Mouse (Mus musculus) midbrain, embryonic 14.5 days (tissue): Measurements from ENCODE around the gene Rilpl1. TPM values are rescaled to one million over a fixed set of nuclear protein-coding genes. Genes with fewer than 3 reads are reported as not detected.
A peak's percentile ranks its signal among the peaks of the same experiment; 100 is the strongest.

Experiments used
- ATAC-seq: fragments of 200-750 bp; cut with Nextera tagmentation; 2 replicates; pipeline ENCODE4 v1.8.0; 2017; ENCODE audit warnings: moderate number of reproducible peaks, moderate library complexity; ENCODE audit not compliant: low FRiP score, low TSS enrichment
- DNase-seq: peaks from one replicate; pipeline ENCODE4 v3.0.0-alpha.2; 2015
- H3K27ac ChIP-seq: fragments of 300-500 bp; sonication (generic); replicated peaks from 2 replicates; pipeline ENCODE4 v1.5.1; 2014; ENCODE audit warnings: mild to moderate bottlenecking, low read depth, low read length, moderate library complexity
- H3K27me3 ChIP-seq: fragments of 300-500 bp; sonication (generic); 2 replicates; pipeline ENCODE4 v1.6.1; 2014; ENCODE audit warnings: low read length, control low read depth, mixed read lengths; ENCODE audit not compliant: control insufficient read depth, insufficient read depth
- H3K36me3 ChIP-seq: fragments of 300-500 bp; sonication (generic); 2 replicates; pipeline ENCODE4 v1.6.1; 2014; ENCODE audit warnings: low read length, control low read depth; ENCODE audit not compliant: control insufficient read depth, insufficient read depth
- H3K4me1 ChIP-seq: fragments of 300-500 bp; sonication (generic); 2 replicates; pipeline ENCODE4 v1.6.1; 2014; ENCODE audit warnings: mild to moderate bottlenecking, antibody characterized with exemption, low read length, control low read depth; ENCODE audit not compliant: control insufficient read depth, insufficient read depth
- H3K4me2 ChIP-seq: fragments of 300-500 bp; sonication (generic); 2 replicates; pipeline ENCODE4 v1.6.1; 2014; ENCODE audit warnings: mild to moderate bottlenecking, low read length, moderate library complexity
- H3K4me3 ChIP-seq: fragments of 300-500 bp; sonication (generic); replicated peaks from 2 replicates; pipeline ENCODE4 v1.5.1; 2014; ENCODE audit warnings: low read depth, low read length
- H3K9ac ChIP-seq: fragments of 300-500 bp; sonication (generic); replicated peaks from 2 replicates; pipeline ENCODE4 v1.6.1; 2014; ENCODE audit warnings: mild to moderate bottlenecking, low read length, moderate library complexity
- H3K9me3 ChIP-seq: fragments of 300-500 bp; sonication (generic); 2 replicates; pipeline ENCODE4 v1.6.1; 2016; ENCODE audit warnings: low read length, control low read depth, mixed read lengths; ENCODE audit not compliant: control insufficient read depth
- WGBS: fragments of 180-500 bp; shearing (Covaris S2); extraction: QIAGEN DNeasy Blood & Tissue Kit; methylation state at CpG from one replicate; pipeline ENCODE4 v1.1.7; 2014; 5-methylcytosine and 5-hydroxymethylcytosine counted together
- polyA plus RNA-seq: library from polyadenylated mRNA; unstranded; fragments of >200 nt; fragmentation: Nextera tagmentation; extraction: Ambion mirVana; gene quantifications from 2 replicates; pipeline ENCODE4 v1.2.1, GENCODE M21; 2014

Gene Rilpl1
- polyA plus RNA-seq: 9.0 and 9.9 TPM in 2 replicates

GRCm38 (mm10) chr5:124530655-124531582, at the start of gene Rilpl1:
TSS of gene Rilpl1 (minus strand) at chr5:124531391.
- no peaks in the 10 kb centered on the region for H3K27me3 ChIP-seq
- peak within 1 kb of the TSS; percentile 65 for H3K9ac ChIP-seq
- peaks cover 16% of the 10 kb centered on the region for H3K4me1 ChIP-seq
- H3K4me3 ChIP-seq: peak within 1 kb of the TSS; percentile 70
- H3K27ac ChIP-seq: peak within 1 kb of the TSS; percentile 77
- H3K36me3 ChIP-seq: no peaks in the 10 kb centered on the region
- peak; percentile 93 for ATAC-seq
- 1% methylated on average over 82 of the region's 96 CpGs for WGBS
- H3K4me2 ChIP-seq: peak within 1 kb of the TSS; percentile 67
- no peaks in the 10 kb centered on the region for H3K9me3 ChIP-seq
- DNase-seq: peak; percentile 93

GRCm38 (mm10) chr5:124578633-124579317, 47.6 kb upstream of the Rilpl1 start, which contains the start of the genes Eif2b1 and Gtf2h3:
TSS of gene Eif2b1 (minus strand) at chr5:124579131.
TSS of gene Gtf2h3 (plus strand) at chr5:124579140.
- DNase-seq (peak; percentile 99), ATAC-seq (peak; percentile 86; the same call in 1 of the 2 replicates)
- Histone ChIP-seq H3K4me1 (peaks cover 19% of the 10 kb centered on the region), H3K9me3 (no peaks in the 10 kb centered on the region), H3K4me3 (peak within 1 kb of the TSS; percentile 78), H3K27ac (peak within 1 kb of the TSS; percentile 52; the same call in 1 of the 2 replicates), H3K27me3 (no peaks in the 10 kb centered on the region), H3K4me2 (peak within 1 kb of the TSS; percentile 77), H3K9ac (peak within 1 kb of the TSS; percentile 73), H3K36me3 (peaks cover 51% of the 10 kb centered on the region)
- under 1% methylated on average over 51 of the region's 51 CpGs for WGBS

GRCm38 (mm10) chr5:124575467-124575866, 44.3 kb upstream of the Rilpl1 start:
- ATAC-seq: no peak
- no peaks in the 10 kb centered on the region for H3K27me3 ChIP-seq
- peaks cover 69% of the 10 kb centered on the region for H3K36me3 ChIP-seq
- peaks cover 17% of the 10 kb centered on the region for H3K4me1 ChIP-seq
- no peak overlapping the region for H3K4me2 ChIP-seq
- H3K9me3 ChIP-seq: no peaks in the 10 kb centered on the region
- H3K9ac ChIP-seq: no peak overlapping the region
- DNase-seq: no peak
- H3K4me3 ChIP-seq: no peak overlapping the region
- 92% methylated on average over 7 of the region's 7 CpGs for WGBS
- no peak overlapping the region for H3K27ac ChIP-seq

GRCm38 (mm10) chr5:124571068-124571467, 39.9 kb upstream of the Rilpl1 start:
- 88% methylated on average over 12 of the region's 12 CpGs for WGBS
- no peak overlapping the region for H3K9ac ChIP-seq
- no peaks in the 10 kb centered on the region for H3K27me3 ChIP-seq
- H3K9me3 ChIP-seq: no peaks in the 10 kb centered on the region
- ATAC-seq: no peak
- no peaks in the 10 kb centered on the region for H3K4me1 ChIP-seq
- H3K4me3 ChIP-seq: no peak overlapping the region
- no peak overlapping the region for H3K27ac ChIP-seq
- H3K36me3 ChIP-seq: peaks cover 96% of the 10 kb centered on the region
- H3K4me2 ChIP-seq: no peak overlapping the region
- DNase-seq: no peak

GRCm38 (mm10) chr5:124555145-124555544, 24.0 kb upstream of the Rilpl1 start:
- H3K27ac ChIP-seq: no peak overlapping the region
- no peak overlapping the region for H3K4me2 ChIP-seq
- H3K9me3 ChIP-seq: no peaks in the 10 kb centered on the region
- peaks cover 58% of the 10 kb centered on the region for H3K36me3 ChIP-seq
- no peaks in the 10 kb centered on the region for H3K27me3 ChIP-seq
- peak; percentile 56 for DNase-seq
- H3K4me1 ChIP-seq: 0 out of 2 replicates have a peak, but pooled peaks cover 5% of the 10 kb centered on the region
- no peak for ATAC-seq
- no peak overlapping the region for H3K4me3 ChIP-seq
- WGBS: 81% methylated on average over 1 of the region's 1 CpGs
- H3K9ac ChIP-seq: no peak overlapping the region

- Histone ChIP-seq H3K27me3 (no peaks in the 10 kb centered on the region), H3K4me3 (peak overlapping the region; percentile 76), H3K4me1 (0 out of 2 replicates have a peak, but pooled peaks cover 5% of the 10 kb centered on the region), H3K9ac (no peak overlapping the region), H3K36me3 (peaks cover 46% of the 10 kb centered on the region), H3K9me3 (no peaks in the 10 kb centered on the region), H3K4me2 (peak overlapping the region; percentile 78), H3K27ac (no peak overlapping the region)
- WGBS: 60% methylated on average over 6 of the region's 6 CpGs
- no peak for DNase-seq
- ATAC-seq: no peak
Observed at GRCm38 (mm10) chr5:124553607-124554006, 22.4 kb upstream of the Rilpl1 start.

GRCm38 (mm10) chr5:124552558-124553307, 21.5 kb upstream of the Rilpl1 start, which contains the start of gene Ddx55:
TSS of gene Ddx55 (plus strand) at chr5:124552864.
- H3K27ac ChIP-seq: peak within 1 kb of the TSS; percentile 84
- no peaks in the 10 kb centered on the region for H3K27me3 ChIP-seq
- peaks cover 46% of the 10 kb centered on the region for H3K36me3 ChIP-seq
- no peaks in the 10 kb centered on the region for H3K9me3 ChIP-seq
- under 1% methylated on average over 66 of the region's 66 CpGs for WGBS
- H3K4me1 ChIP-seq: 0 out of 2 replicates have a peak, but pooled peaks cover 5% of the 10 kb centered on the region
- DNase-seq (peak; percentile 95), ATAC-seq (peak; percentile 66; the same call in 1 of the 2 replicates)
- H3K9ac ChIP-seq: peak within 1 kb of the TSS; percentile 75
- peak within 1 kb of the TSS; percentile 78 for H3K4me2 ChIP-seq
- peak within 1 kb of the TSS; percentile 76 for H3K4me3 ChIP-seq

GRCm38 (mm10) chr5:124552094-124552472, 20.9 kb upstream of the Rilpl1 start:
- Histone ChIP-seq H3K9me3 (no peaks in the 10 kb centered on the region), H3K9ac (peak overlapping the region; percentile 75), H3K4me1 (0 out of 2 replicates have a peak, but pooled peaks cover 5% of the 10 kb centered on the region), H3K27ac (peak overlapping the region; percentile 84; the same call in 1 of the 2 replicates), H3K27me3 (no peaks in the 10 kb centered on the region), H3K4me3 (peak overlapping the region; percentile 76), H3K4me2 (peak overlapping the region; percentile 78), H3K36me3 (peaks cover 44% of the 10 kb centered on the region)
- ATAC-seq: no peak
- peak; percentile 24 for DNase-seq
- WGBS: 10% methylated on average over 9 of the region's 9 CpGs
